Mouse (Mus musculus) liver, embryonic 14.5 days (tissue): ENCODE measurements at regions not wholly inside any gene's neighbourhood (a gene's known extent, or its start where the extent isn't known, plus 50 kb on each side); places are given as distances from the start of the nearest gene placed in this dataset.

Source experiments
- ATAC-seq: fragments of 200-750 bp; cut with Nextera tagmentation; 2 replicates; pipeline ENCODE4 v1.8.0; 2017; ENCODE audit warnings: moderate number of reproducible peaks, mild to moderate bottlenecking, moderate library complexity; ENCODE audit not compliant: insufficient read depth
- DNase-seq, 3 experiments: peaks; one replicate each; pipeline ENCODE4 v3.0.0-alpha.2; 2012 to 2013; ENCODE audit warnings: low read depth in 3 of 3, low spot score in 3 of 3
- H3K27ac ChIP-seq: fragments of 300-500 bp; sonication (generic); 2 replicates; pipeline ENCODE4 v1.5.1; 2014; ENCODE audit warnings: moderate library complexity, mild to moderate bottlenecking, control low read depth, inconsistent platforms
- H3K27me3 ChIP-seq: fragments of 300-500 bp; sonication (generic); 2 replicates; pipeline ENCODE4 v1.6.1; 2014; ENCODE audit warnings: mild to moderate bottlenecking, low read length, moderate library complexity; ENCODE audit not compliant: control insufficient read depth, insufficient read depth
- H3K36me3 ChIP-seq: fragments of 300-500 bp; sonication (generic); replicated peaks from 2 replicates; pipeline ENCODE4 v1.6.1; 2014; ENCODE audit warnings: low read depth; ENCODE audit not compliant: control insufficient read depth, insufficient read depth
- H3K4me1 ChIP-seq, 2 experiments: fragments of 200-500 bp in 1 of 2; fragments of 300-500 bp in 1 of 2; sonication (generic) in 1 of 2; replicated peaks; 2 replicates each; pipeline ENCODE4 v1.6.1; 2012 to 2014; ENCODE audit warnings: antibody characterized with exemption in 1 of 2, inconsistent platforms in 1 of 2, low read length in 1 of 2; ENCODE audit not compliant: control insufficient read depth in 2 of 2, insufficient read depth in 2 of 2
- H3K4me2 ChIP-seq: fragments of 300-500 bp; sonication (generic); 2 replicates; pipeline ENCODE4 v1.6.1; 2014; ENCODE audit warnings: low read depth, mild to moderate bottlenecking, control low read depth, moderate library complexity
- H3K4me3 ChIP-seq, 2 experiments: fragments of 200-500 bp in 1 of 2; fragments of 300-500 bp in 1 of 2; sonication (generic) in 1 of 2; 2 replicates each; pipeline ENCODE4 v1.5.1; 2012 to 2014; ENCODE audit warnings: low read depth in 2 of 2, low read length in 2 of 2, mild to moderate bottlenecking in 2 of 2, control low read depth in 1 of 2, inconsistent platforms in 1 of 2, moderate library complexity in 1 of 2; ENCODE audit not compliant: insufficient read depth in 1 of 2
- H3K9ac ChIP-seq: fragments of 300-500 bp; sonication (generic); replicated peaks from 2 replicates; pipeline ENCODE4 v1.6.1; 2014; ENCODE audit warnings: mild to moderate bottlenecking, control low read depth, moderate library complexity
- H3K9me3 ChIP-seq: fragments of 300-500 bp; sonication (generic); 2 replicates; pipeline ENCODE4 v1.6.1; 2016; ENCODE audit warnings: low read length, mixed read lengths; ENCODE audit not compliant: control insufficient read depth
- CTCF ChIP-seq: IDR thresholded peaks from 2 replicates; pipeline ENCODE4 v1.5.1; 2016; ENCODE audit warnings: antibody characterized with exemption, low read depth, control low read depth
- EP300 ChIP-seq: IDR thresholded peaks from 2 replicates; pipeline ENCODE4 v1.6.1; 2016; ENCODE audit warnings: antibody characterized with exemption, low read depth
- WGBS: fragments of 180-500 bp; shearing (Covaris S2); extraction: QIAGEN DNeasy Blood & Tissue Kit; methylation state at CpG from one replicate; pipeline ENCODE4 v1.1.7; 2014; ENCODE audit not compliant: insufficient replicate concordance; 5-methylcytosine and 5-hydroxymethylcytosine counted together

DNA sequence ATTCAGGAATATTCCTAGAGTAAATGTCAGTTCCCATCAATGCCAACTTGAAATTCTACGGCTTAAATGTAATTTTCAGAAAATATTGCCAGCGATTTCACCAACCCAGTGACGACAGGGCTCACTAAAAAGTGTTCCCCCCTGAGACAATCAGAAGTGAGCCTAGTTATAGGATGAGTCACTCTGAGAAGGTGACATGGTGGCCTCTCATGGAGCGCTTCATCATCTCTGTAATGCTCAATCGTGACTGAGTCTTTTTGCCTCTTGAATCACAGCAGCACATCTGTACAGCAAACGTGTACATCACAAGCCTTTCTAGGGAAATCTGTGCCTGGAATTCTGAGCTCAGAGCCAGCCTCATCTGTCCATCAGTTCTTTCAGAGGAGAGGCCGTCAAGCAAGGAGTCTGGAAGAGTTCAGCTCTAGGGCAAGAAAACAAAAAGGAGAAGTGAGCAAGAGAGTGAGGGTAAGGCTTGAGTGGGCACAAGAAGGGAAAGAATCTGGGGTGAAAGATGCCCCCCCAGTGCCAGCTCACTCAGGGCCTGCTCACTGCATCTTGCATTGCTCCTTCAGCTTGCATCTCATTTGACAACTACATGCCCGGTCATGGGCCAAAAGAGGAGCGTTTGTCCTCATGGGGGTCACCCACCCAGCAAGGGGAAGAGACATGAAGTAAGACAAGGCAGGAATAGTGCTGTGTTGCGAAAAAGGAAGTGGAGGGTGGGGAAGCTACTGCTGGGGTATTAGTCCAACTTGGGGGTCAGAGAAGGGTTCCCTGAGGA, 119.7 kb downstream of the Gm826 start:
- no peaks in the 10 kb centered on the region for H3K4me1 ChIP-seq
- H3K27me3 ChIP-seq: no peaks in the 10 kb centered on the region
- DNase-seq (no peak), ATAC-seq (no peak)
- H3K36me3 ChIP-seq: no peaks in the 10 kb centered on the region
- 45% methylated on average over 10 of the region's 10 CpGs for WGBS
- H3K27ac ChIP-seq: no peak overlapping the region
- H3K4me2 ChIP-seq: no peak overlapping the region
- H3K9ac ChIP-seq: no peak overlapping the region
- no peak overlapping the region for H3K4me3 ChIP-seq
- H3K9me3 ChIP-seq: no peaks in the 10 kb centered on the region
- TF ChIP-seq EP300 (no peak), CTCF (no peak)

GRCm38 (mm10) chr2:160210507-160210906, 123.5 kb downstream of the Gm826 start:
- Histone ChIP-seq H3K9ac (no peak overlapping the region), H3K9me3 (no peaks in the 10 kb centered on the region), H3K36me3 (no peaks in the 10 kb centered on the region), H3K4me2 (no peak overlapping the region), H3K27ac (no peak overlapping the region), H3K4me1 (no peaks in the 10 kb centered on the region), H3K4me3 (no peak overlapping the region), H3K27me3 (no peaks in the 10 kb centered on the region)
- 37% methylated on average over 3 of the region's 3 CpGs for WGBS
- DNase-seq: no peak
- no peak for TF ChIP-seq CTCF
- TF ChIP-seq EP300: no peak
- no peak for ATAC-seq

DNA sequence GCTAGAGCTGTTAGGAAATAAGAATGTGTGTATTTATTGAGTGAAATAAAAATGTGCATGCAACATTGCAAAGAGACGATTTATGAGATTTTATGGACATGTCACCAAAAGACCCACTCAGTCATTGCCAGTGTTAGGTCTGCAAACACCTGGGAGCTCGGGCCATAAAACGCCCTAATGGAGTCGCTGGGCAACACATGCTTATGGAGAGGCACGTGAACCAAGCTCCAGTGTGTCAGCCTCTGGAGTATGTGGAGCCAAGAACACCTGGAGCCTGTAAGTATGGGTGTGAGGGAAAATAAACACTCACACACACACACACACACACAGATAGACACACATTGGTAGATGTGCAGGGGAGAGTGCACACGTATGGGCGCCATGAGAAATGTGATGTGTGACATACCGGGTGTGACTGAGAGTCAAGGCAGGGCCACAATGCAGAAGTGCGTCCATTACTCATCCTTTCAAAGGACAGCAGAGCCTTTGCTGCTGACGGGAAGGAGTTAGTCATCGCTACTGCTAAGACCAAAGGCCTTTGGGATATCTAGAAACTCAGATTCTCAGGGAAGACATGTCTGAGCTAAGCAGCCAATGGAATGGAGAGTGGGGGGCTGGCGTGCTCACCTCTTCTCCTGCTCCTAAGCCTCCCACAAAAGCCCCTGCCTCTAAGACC, 124.2 kb downstream of the Gm826 start:
- Histone ChIP-seq H3K4me2 (no peak overlapping the region), H3K36me3 (no peaks in the 10 kb centered on the region), H3K27ac (no peak overlapping the region), H3K4me3 (no peak overlapping the region), H3K9me3 (no peaks in the 10 kb centered on the region), H3K4me1 (no peaks in the 10 kb centered on the region), H3K9ac (no peak overlapping the region), H3K27me3 (no peaks in the 10 kb centered on the region)
- DNase-seq (no peak), ATAC-seq (no peak)
- TF ChIP-seq CTCF: no peak
- TF ChIP-seq EP300: no peak
- 65% methylated on average over 12 of the region's 12 CpGs for WGBS

DNA sequence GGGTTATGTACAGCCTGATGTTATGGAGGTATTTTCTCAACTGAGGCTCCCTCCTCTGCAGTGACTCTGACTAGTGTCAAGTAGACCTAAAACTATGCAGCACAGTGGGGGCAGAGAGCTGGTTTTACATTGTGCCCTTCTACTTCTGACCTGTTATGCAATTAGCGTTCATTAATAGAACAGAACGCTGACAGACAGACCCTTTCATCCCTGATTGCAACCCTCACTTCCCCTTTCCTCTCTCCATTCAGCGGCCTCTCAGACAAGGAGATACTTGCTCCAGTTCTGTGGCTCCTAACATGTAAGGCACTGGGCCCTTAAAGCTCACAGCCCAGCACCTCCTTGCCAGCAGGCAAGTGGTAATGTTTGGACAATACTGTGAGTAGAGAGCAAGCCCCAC, 125.7 kb downstream of the Gm826 start:
- no peak overlapping the region for H3K4me2 ChIP-seq
- no peaks in the 10 kb centered on the region for H3K27me3 ChIP-seq
- no peak overlapping the region for H3K4me3 ChIP-seq
- no peaks in the 10 kb centered on the region for H3K4me1 ChIP-seq
- H3K27ac ChIP-seq: no peak overlapping the region
- DNase-seq (no peak), ATAC-seq (no peak)
- no peak for TF ChIP-seq CTCF
- no peak for TF ChIP-seq EP300
- no peak overlapping the region for H3K9ac ChIP-seq
- WGBS: 8% methylated on average over 3 of the region's 3 CpGs
- H3K36me3 ChIP-seq: no peaks in the 10 kb centered on the region
- H3K9me3 ChIP-seq: no peaks in the 10 kb centered on the region

GRCm38 (mm10) chr2:160207226-160207625, 126.7 kb downstream of the Gm826 start:
- TF ChIP-seq EP300 (no peak), CTCF (no peak)
- WGBS: 55% methylated on average over 4 of the region's 4 CpGs
- Histone ChIP-seq H3K27ac (no peak overlapping the region), H3K4me2 (no peak overlapping the region), H3K27me3 (no peaks in the 10 kb centered on the region), H3K36me3 (no peaks in the 10 kb centered on the region), H3K4me3 (no peak overlapping the region), H3K9me3 (no peaks in the 10 kb centered on the region), H3K4me1 (no peaks in the 10 kb centered on the region), H3K9ac (no peak overlapping the region)
- DNase-seq (no peak), ATAC-seq (no peak)
